Mouse (Mus musculus) macrophage (primary cell): ENCODE measurements around the gene Tex2. TPM values are rescaled to one million over a fixed set of nuclear protein-coding genes. Genes with fewer than 3 reads are reported as not detected.

Experiments used
- H3K27ac ChIP-seq: fragments of 350-480 bp; formaldehyde crosslinking; 2 replicates; pipeline ENCODE4 v1.9.0; 2021
- H3K36me3 ChIP-seq: fragments of 350-480 bp; formaldehyde crosslinking; 2 replicates; pipeline ENCODE4 v1.9.0; 2021; ENCODE audit errors: inconsistent target
- H3K4me3 ChIP-seq: fragments of 350-480 bp; formaldehyde crosslinking; 2 replicates; pipeline ENCODE4 v1.9.0; 2021; ENCODE audit errors: inconsistent target
- H3K79me2 ChIP-seq: fragments of 350-480 bp; formaldehyde crosslinking; 2 replicates; pipeline ENCODE4 v1.9.0; 2021; ENCODE audit errors: inconsistent target
- WGBS: methylation state at CpG from one replicate; pipeline ENCODE4 v1.1.7; 2026; ENCODE audit warnings: inconsistent platforms; ENCODE audit not compliant: missing documents; 5-methylcytosine and 5-hydroxymethylcytosine counted together
- polyA plus RNA-seq: library from polyadenylated mRNA; stranded (reverse); fragments of 250-400 nt; gene quantifications from 3 replicates; pipeline ENCODE4 v1.2.4, GENCODE M21; 2018; ENCODE audit warnings: inconsistent platforms

Gene Tex2
- polyA plus RNA-seq, 1 experiment from 2014 or later, result 36.4 TPM

- Histone ChIP-seq H3K4me3 (no peak overlapping the region), H3K36me3 (no peaks in the 10 kb centered on the region), H3K79me2 (peaks cover 100% of the 10 kb centered on the region), H3K27ac (no peak overlapping the region)
- 51% methylated on average over 6 of the region's 6 CpGs for WGBS
Observed at GRCm38 (mm10) chr11:106607316-106607715, 5.9 kb downstream of the Tex2 start.

GRCm38 (mm10) chr11:106606042-106606441, 7.2 kb downstream of the Tex2 start:
- 88% methylated on average over 4 of the region's 5 CpGs for WGBS
- H3K36me3 ChIP-seq, result no peaks in the 10 kb centered on the region
- H3K4me3 ChIP-seq, result no peak overlapping the region
- no peak overlapping the region for H3K27ac ChIP-seq
- H3K79me2 ChIP-seq, result peaks cover 100% of the 10 kb centered on the region

- Histone ChIP-seq H3K4me3 (no peak overlapping the region), H3K79me2 (peaks cover 99% of the 10 kb centered on the region), H3K36me3 (no peaks in the 10 kb centered on the region), H3K27ac (no peak overlapping the region)
- 92% methylated on average over 11 of the region's 11 CpGs for WGBS
Observed at GRCm38 (mm10) chr11:106603230-106603629, 10.0 kb downstream of the Tex2 start.

GRCm38 (mm10) chr11:106600124-106600523, 13.1 kb downstream of the Tex2 start:
- Histone ChIP-seq H3K36me3 (no peaks in the 10 kb centered on the region), H3K4me3 (no peak overlapping the region), H3K27ac (no peak overlapping the region), H3K79me2 (peaks cover 99% of the 10 kb centered on the region)
- WGBS, result 94% methylated on average over 5 of the region's 5 CpGs

- peaks cover 99% of the 10 kb centered on the region for H3K79me2 ChIP-seq
- H3K36me3 ChIP-seq, result no peaks in the 10 kb centered on the region
- WGBS, result 92% methylated on average over 7 of the region's 7 CpGs
- H3K4me3 ChIP-seq, result no peak overlapping the region
- H3K27ac ChIP-seq, result no peak overlapping the region
Observed at GRCm38 (mm10) chr11:106599345-106599744, 13.9 kb downstream of the Tex2 start.

- H3K27ac ChIP-seq, result no peak overlapping the region
Observed at GRCm38 (mm10) chr11:106598339-106598738, 14.9 kb downstream of the Tex2 start.

GRCm38 (mm10) chr11:106597737-106598330, 15.4 kb downstream of the Tex2 start:
- no peaks in the 10 kb centered on the region for H3K36me3 ChIP-seq
- peaks cover 99% of the 10 kb centered on the region for H3K79me2 ChIP-seq
- no peak overlapping the region for H3K4me3 ChIP-seq
- WGBS, result 78% methylated on average over 10 of the region's 10 CpGs
- H3K27ac ChIP-seq, result no peak overlapping the region

More at GRCm38 (mm10) chr11:106598339-106598738, 14.9 kb downstream of the Tex2 start:
- Histone ChIP-seq H3K36me3 (no peaks in the 10 kb centered on the region), H3K4me3 (no peak overlapping the region), H3K79me2 (peaks cover 99% of the 10 kb centered on the region)
- 14% methylated on average over 6 of the region's 6 CpGs for WGBS

- H3K36me3 ChIP-seq, result no peaks in the 10 kb centered on the region
- 96% methylated on average over 10 of the region's 11 CpGs for WGBS
- no peak overlapping the region for H3K27ac ChIP-seq
- H3K79me2 ChIP-seq, result peaks cover 100% of the 10 kb centered on the region
- H3K4me3 ChIP-seq, result no peak overlapping the region
Observed at GRCm38 (mm10) chr11:106591183-106591582, 22.0 kb downstream of the Tex2 start.

- Histone ChIP-seq H3K36me3 (no peaks in the 10 kb centered on the region), H3K4me3 (no peak overlapping the region), H3K27ac (no peak overlapping the region), H3K79me2 (peaks cover 100% of the 10 kb centered on the region)
- WGBS, result 90% methylated on average over 5 of the region's 5 CpGs
Observed at GRCm38 (mm10) chr11:106590143-106590542, 23.1 kb downstream of the Tex2 start.

- WGBS, result 47% methylated on average over 8 of the region's 8 CpGs
- no peak overlapping the region for H3K4me3 ChIP-seq
- H3K79me2 ChIP-seq, result peaks cover 100% of the 10 kb centered on the region
- H3K27ac ChIP-seq, result no peak overlapping the region
- no peaks in the 10 kb centered on the region for H3K36me3 ChIP-seq
Observed at GRCm38 (mm10) chr11:106588781-106589180, 24.4 kb downstream of the Tex2 start.

GRCm38 (mm10) chr11:106587786-106588519, 25.3 kb downstream of the Tex2 start:
- Histone ChIP-seq H3K4me3 (no peak overlapping the region), H3K36me3 (no peaks in the 10 kb centered on the region), H3K27ac (no peak overlapping the region)

GRCm38 (mm10) chr11:106583801-106584200, 29.4 kb downstream of the Tex2 start:
- Histone ChIP-seq H3K36me3 (no peaks in the 10 kb centered on the region), H3K4me3 (no peak overlapping the region), H3K79me2 (peaks cover 100% of the 10 kb centered on the region), H3K27ac (no peak overlapping the region)
- whole genome bisulfite sequencing, result 100% methylated on average over 1 of the region's 1 CpGs

More at GRCm38 (mm10) chr11:106587786-106588519, 25.3 kb downstream of the Tex2 start:
- 92% methylated on average over 10 of the region's 10 CpGs for WGBS
- H3K79me2 ChIP-seq, result peaks cover 100% of the 10 kb centered on the region

GRCm38 (mm10) chr11:106581357-106581756, 31.9 kb downstream of the Tex2 start:
- WGBS, result 93% methylated on average over 10 of the region's 10 CpGs
- H3K79me2 ChIP-seq, result peaks cover 97% of the 10 kb centered on the region
- no peak overlapping the region for H3K4me3 ChIP-seq
- H3K36me3 ChIP-seq, result no peaks in the 10 kb centered on the region
- H3K27ac ChIP-seq, result no peak overlapping the region

- Histone ChIP-seq H3K79me2 (peaks cover 97% of the 10 kb centered on the region), H3K4me3 (no peak overlapping the region), H3K27ac (no peak overlapping the region), H3K36me3 (no peaks in the 10 kb centered on the region)
- 85% methylated on average over 8 of the region's 8 CpGs for WGBS
Observed at GRCm38 (mm10) chr11:106580468-106580867, 32.8 kb downstream of the Tex2 start.

GRCm38 (mm10) chr11:106579957-106580356, 33.3 kb downstream of the Tex2 start:
- Histone ChIP-seq H3K79me2 (peaks cover 97% of the 10 kb centered on the region), H3K36me3 (no peaks in the 10 kb centered on the region), H3K27ac (no peak overlapping the region), H3K4me3 (no peak overlapping the region)
- WGBS, result 70% methylated on average over 5 of the region's 5 CpGs
